In the genomic region with DNA sequence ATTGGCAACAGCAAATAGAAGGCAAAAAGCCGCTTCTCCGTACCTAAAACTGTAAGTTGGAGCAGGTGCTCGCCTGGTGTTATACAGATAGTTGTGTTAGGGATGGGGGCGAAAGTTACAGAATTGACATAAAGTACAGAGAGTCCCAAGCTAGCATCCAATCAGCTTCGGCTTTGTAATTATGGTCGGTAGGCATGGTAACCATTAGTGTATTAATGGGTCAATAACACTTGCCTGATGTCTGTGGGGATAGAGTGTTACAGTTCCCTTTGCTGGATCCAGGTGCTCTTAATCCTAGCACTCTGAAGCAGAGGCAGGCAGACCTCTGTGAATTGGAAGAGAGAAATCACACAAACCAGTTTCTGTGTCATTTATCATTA, we compare ENCODE assay signal across 11 mouse cellular contexts. TPM values are rescaled to one million over a fixed set of nuclear protein-coding genes. Genes with fewer than 3 reads are reported as not detected.
DNase-seq lines count a peak whose midpoint lies in the region; ATAC-seq and TF ChIP-seq lines count a peak whose summit lies in the region.
"Had no signal": no experiment of that assay in that cellular context is flagged by ENCODE, and none has a peak within 500 bp of the region (broad histone marks: within the 10 kb centered on the region; RNA-seq: fewer than 3 reads in every experiment).

No protein-coding gene starts in this region.

- peak overlapping the region in 1 of 2 experiments; percentile 86; a peak in 1 of 4 replicates for H3K27ac ChIP-seq in heart, embryonic 14.5 days (replicated peaks in 1 of 2; ENCODE audit: control insufficient read depth in 1 of 2, insufficient read depth in 1 of 2, low read depth in 2 of 2, low read length in 2 of 2)
- no peak overlapping the region for H3K27ac ChIP-seq in MEL (ENCODE audit: control insufficient read depth, low read depth, low read length)
- H3K27ac ChIP-seq in forebrain, postnatal 0 days (ENCODE audit: low read depth, low read length) = peak overlapping the region; percentile 96
- H3K27ac ChIP-seq in liver, embryonic 16.5 days (ENCODE audit: low read length) = no peak overlapping the region

- DNase-seq in heart, postnatal 4 days = no peak
- DNase-seq in MEL (ENCODE audit: low read depth, low spot score) = peak; percentile 73
- DNase-seq in forebrain, postnatal 0 days = no peak
- DNase-seq in cerebellum, postnatal 36 days = no peak
- no peak for DNase-seq in thymus, postnatal 25 days

- no peak for ATAC-seq in heart, embryonic 14.5 days (ENCODE audit: insufficient number of reproducible peaks, insufficient read depth, low FRiP score, low read depth)
- ATAC-seq in forebrain, postnatal 0 days = no peak
- ATAC-seq in liver, embryonic 16.5 days (ENCODE audit: low read depth) = no peak
- ATAC-seq in frontal cortex, adult (ENCODE audit: low TSS enrichment) = no peak
- ATAC-seq: lung, postnatal 0 days had no signal

- 84% methylated on average over 6 of the region's 6 CpGs for WGBS in heart, embryonic 14.5 days
- 82% methylated on average over 6 of the region's 6 CpGs for WGBS in forebrain, postnatal 0 days
- WGBS in liver, embryonic 16.5 days (ENCODE audit: insufficient replicate concordance) = 59% methylated on average over 6 of the region's 6 CpGs

- no peaks in the 10 kb centered on the region for H3K36me3 ChIP-seq in heart, embryonic 14.5 days (ENCODE audit: control insufficient read depth, insufficient read depth, low read length)
- peaks cover 0 to 9% of the 10 kb centered on the region in 2 experiments; a peak in 2 of 4 replicates for H3K36me3 ChIP-seq in MEL (ENCODE audit: control insufficient read depth in 1 of 2, insufficient read depth in 2 of 2, low read length in 2 of 2)
- H3K36me3 ChIP-seq in forebrain, postnatal 0 days (ENCODE audit: insufficient read depth) = no peaks in the 10 kb centered on the region
- H3K36me3 ChIP-seq in liver, embryonic 16.5 days (ENCODE audit: control insufficient read depth, insufficient read depth) = no peaks in the 10 kb centered on the region
- H3K36me3 ChIP-seq: G1E had no signal

- no peak for TF ChIP-seq EP300 in MEL (IDR thresholded peaks at IDR 0.05; ENCODE audit: low read depth in 1 of 2, low read length in 2 of 2)

- peak overlapping the region; percentile 84; the same call in 1 of the 2 replicates for H3K9ac ChIP-seq in heart, embryonic 14.5 days (ENCODE audit: low read length)
- H3K9ac ChIP-seq in MEL (ENCODE audit: control insufficient read depth, low read depth, low read length, poor library complexity, severe bottlenecking) = peak overlapping the region; percentile 69
- peak overlapping the region; percentile 93; the same call in 1 of the 2 replicates for H3K9ac ChIP-seq in forebrain, postnatal 0 days
- H3K9ac ChIP-seq in liver, embryonic 16.5 days (ENCODE audit: low read depth, low read length) = no peak overlapping the region

- H3K4me3 ChIP-seq in heart, embryonic 14.5 days (ENCODE audit: control insufficient read depth in 1 of 2, insufficient read depth in 1 of 2, low read depth in 1 of 2, low read length in 2 of 2) = peak overlapping the region in 1 of 2 experiments; percentile 73; a peak in 2 of 4 replicates
- H3K4me3 ChIP-seq in MEL (ENCODE audit: control insufficient read depth in 1 of 2, insufficient read depth in 1 of 2, low read depth in 2 of 2, low read length in 2 of 2) = peak overlapping the region; percentile 72 to 86
- H3K4me3 ChIP-seq in forebrain, postnatal 0 days (ENCODE audit: low read depth, low read length) = peak overlapping the region; percentile 91
- H3K4me3 ChIP-seq in liver, embryonic 16.5 days (ENCODE audit: low read depth, low read length) = no peak overlapping the region; the same call in 1 of the 2 replicates

- peaks cover 0 to 6% of the 10 kb centered on the region in 2 experiments; a peak in 2 of 4 replicates for H3K4me1 ChIP-seq in heart, embryonic 14.5 days (ENCODE audit: control insufficient read depth in 2 of 2, insufficient read depth in 2 of 2, low read length in 2 of 2)
- H3K4me1 ChIP-seq in MEL (ENCODE audit: control insufficient read depth in 1 of 2, insufficient read depth in 2 of 2, low read length in 2 of 2) = peaks cover 0 to 11% of the 10 kb centered on the region in 2 experiments; a peak in 2 of 4 replicates
- 0 out of 2 replicates have a peak, but pooled peaks cover 4% of the 10 kb centered on the region for H3K4me1 ChIP-seq in forebrain, postnatal 0 days (ENCODE audit: insufficient read depth)
- H3K4me1 ChIP-seq in liver, embryonic 16.5 days (ENCODE audit: control insufficient read depth, low read depth, low read length) = peaks cover 21% of the 10 kb centered on the region

- TF ChIP-seq RAD21 in MEL (IDR thresholded peaks at IDR 0.05; ENCODE audit: low read depth, low read length) = no peak

- H3K9me3 ChIP-seq in heart, embryonic 14.5 days (ENCODE audit: control insufficient read depth, low read length) = no peaks in the 10 kb centered on the region
- H3K9me3 ChIP-seq in MEL (replicated peaks; ENCODE audit: insufficient read depth, low read length) = no peaks in the 10 kb centered on the region
- H3K9me3 ChIP-seq in forebrain, postnatal 0 days (ENCODE audit: low read length) = no peaks in the 10 kb centered on the region
- H3K9me3 ChIP-seq in liver, embryonic 16.5 days (replicated peaks; ENCODE audit: control insufficient read depth, low read length) = no peaks in the 10 kb centered on the region

- no peaks in the 10 kb centered on the region; the same call in 1 of the 2 replicates for H3K79me2 ChIP-seq in MEL (ENCODE audit: control insufficient read depth, insufficient read depth, low read length, poor library complexity)

- TF ChIP-seq CTCF in MEL (IDR thresholded peaks at IDR 0.05 in 2 of 3, conservative IDR thresholded peaks at IDR 0.05 in 1 of 3; ENCODE audit: control insufficient read depth in 1 of 3, insufficient read depth in 1 of 3, low read depth in 2 of 3, low read length in 3 of 3, poor library complexity in 1 of 3, severe bottlenecking in 1 of 3) = no peak
- TF ChIP-seq CTCF in forebrain, postnatal 0 days (IDR thresholded peaks at IDR 0.05; ENCODE audit: low read depth) = no peak

- H3K27me3 ChIP-seq in heart, embryonic 14.5 days (ENCODE audit: control insufficient read depth, insufficient read depth, low read length) = no peaks in the 10 kb centered on the region
- peaks cover 0 to 2% of the 10 kb centered on the region in 2 experiments; a peak in 1 of 4 replicates for H3K27me3 ChIP-seq in MEL (ENCODE audit: control insufficient read depth in 1 of 2, insufficient read depth in 2 of 2, low read length in 2 of 2)
- no peaks in the 10 kb centered on the region for H3K27me3 ChIP-seq in forebrain, postnatal 0 days (ENCODE audit: insufficient read depth, low read length)
- no peaks in the 10 kb centered on the region for H3K27me3 ChIP-seq in liver, embryonic 16.5 days (ENCODE audit: control insufficient read depth, insufficient read depth, low read depth, low read length)

- TF ChIP-seq POLR2A in MEL (IDR thresholded peaks at IDR 0.05; ENCODE audit: control insufficient read depth in 1 of 2, insufficient read depth in 1 of 2, low read depth in 1 of 2, low read length in 2 of 2, poor library complexity in 1 of 2) = no peak

- peak overlapping the region; percentile 89 for H3K4me2 ChIP-seq in heart, embryonic 14.5 days (ENCODE audit: low read length)
- H3K4me2 ChIP-seq in forebrain, postnatal 0 days (ENCODE audit: low read depth) = peak overlapping the region; percentile 51
- H3K4me2 ChIP-seq in liver, embryonic 16.5 days (ENCODE audit: low read depth, low read length) = peak overlapping the region; percentile 86

RNA-seq across cellular contexts. Expression of gene Klrb1b, which starts 10.8 kb away (rescaled TPM):
- polyA plus RNA-seq in heart, embryonic 14.5 days (2014; fragmentation: Nextera tagmentation; extraction: Ambion mirVana) = not detected in 2 replicates
- not detected for total RNA-seq in heart, postnatal 4 days (2021)
- not detected in 2 replicates for total RNA-seq in MEL (2012; rRNA removed)
- not detected for polyA plus RNA-seq in MEL (2012; ENCODE audit: insufficient read depth in 1 of 2, insufficient read length in 2 of 2, low read depth in 1 of 2, low replicate concordance in 2 of 2, missing spikeins in 1 of 2)
- not detected in 2 replicates for total RNA-seq in forebrain, postnatal 0 days (2014; rRNA removed)
- polyA plus RNA-seq in forebrain, postnatal 0 days (2015; fragmentation: Nextera tagmentation; extraction: Ambion mirVana) = not detected in 2 replicates
- polyA plus RNA-seq in liver, embryonic 16.5 days (2015; fragmentation: Nextera tagmentation; extraction: Ambion mirVana) = 0.23 and 0.46 TPM in 2 replicates
- polyA plus RNA-seq: G1E had no signal

RNA-seq across cellular contexts. Expression of gene Gm44511, which starts 10.8 kb away (rescaled TPM):
- not detected in 2 replicates for polyA plus RNA-seq in heart, embryonic 14.5 days (2014; fragmentation: Nextera tagmentation; extraction: Ambion mirVana)
- total RNA-seq in heart, postnatal 4 days (2021) = not detected
- total RNA-seq in MEL (2012; rRNA removed) = not detected in 2 replicates
- polyA plus RNA-seq in MEL (2012; ENCODE audit: insufficient read depth in 1 of 2, insufficient read length in 2 of 2, low read depth in 1 of 2, low replicate concordance in 2 of 2, missing spikeins in 1 of 2) = not detected
- total RNA-seq in forebrain, postnatal 0 days (2014; rRNA removed) = not detected in 2 replicates
- polyA plus RNA-seq in forebrain, postnatal 0 days (2015; fragmentation: Nextera tagmentation; extraction: Ambion mirVana) = not detected in 2 replicates
- 0.20 TPM in 1 of 2 replicates, not detected in the other for polyA plus RNA-seq in liver, embryonic 16.5 days (2015; fragmentation: Nextera tagmentation; extraction: Ambion mirVana)
- total RNA-seq: G1E had no signal
- polyA plus RNA-seq: G1E had no signal

RNA-seq across cellular contexts. Expression of gene Klrb1c, which starts 47.9 kb away (rescaled TPM):
- polyA plus RNA-seq in heart, embryonic 14.5 days (2014; fragmentation: Nextera tagmentation; extraction: Ambion mirVana) = not detected in 2 replicates
- not detected for total RNA-seq in heart, postnatal 4 days (2021)
- total RNA-seq in MEL (2012; rRNA removed) = not detected in 2 replicates
- not detected for polyA plus RNA-seq in MEL (2012; ENCODE audit: insufficient read depth in 1 of 2, insufficient read length in 2 of 2, low read depth in 1 of 2, low replicate concordance in 2 of 2, missing spikeins in 1 of 2)
- 0.08 and 0.24 TPM in 2 replicates for total RNA-seq in forebrain, postnatal 0 days (2014; rRNA removed)
- polyA plus RNA-seq in forebrain, postnatal 0 days (2015; fragmentation: Nextera tagmentation; extraction: Ambion mirVana) = 0.24 TPM in 1 of 2 replicates, not detected in the other
- 0.61 and 0.78 TPM in 2 replicates for polyA plus RNA-seq in liver, embryonic 16.5 days (2015; fragmentation: Nextera tagmentation; extraction: Ambion mirVana)
- polyA plus RNA-seq: G1E; small intestine, adult 2 months had no signal

RNA-seq across cellular contexts. Expression of gene Clec2i, which starts 50.4 kb away (rescaled TPM):
- polyA plus RNA-seq in heart, embryonic 14.5 days (2014; fragmentation: Nextera tagmentation; extraction: Ambion mirVana) = 0.08 TPM in 1 of 2 replicates, not detected in the other
- total RNA-seq in heart, postnatal 4 days (2021) = not detected
- total RNA-seq in MEL (2012; rRNA removed) = not detected in 2 replicates
- not detected for polyA plus RNA-seq in MEL (2012; ENCODE audit: insufficient read depth in 1 of 2, insufficient read length in 2 of 2, low read depth in 1 of 2, low replicate concordance in 2 of 2, missing spikeins in 1 of 2)
- total RNA-seq in forebrain, postnatal 0 days (2014; rRNA removed) = not detected in 2 replicates
- polyA plus RNA-seq in forebrain, postnatal 0 days (2015; fragmentation: Nextera tagmentation; extraction: Ambion mirVana) = 0.11 TPM in 1 of 2 replicates, not detected in the other
- 0.21 and 0.30 TPM in 2 replicates for polyA plus RNA-seq in liver, embryonic 16.5 days (2015; fragmentation: Nextera tagmentation; extraction: Ambion mirVana)
- polyA plus RNA-seq: G1E; small intestine, adult 2 months had no signal

RNA-seq across cellular contexts. Expression of gene BC035044, which starts 54.0 kb away (rescaled TPM):
- 0.34 TPM in 1 of 2 replicates, not detected in the other for polyA plus RNA-seq in heart, embryonic 14.5 days (2014; fragmentation: Nextera tagmentation; extraction: Ambion mirVana)
- total RNA-seq in heart, postnatal 4 days (2021) = under 1 TPM in 1 of 2 experiments, not detected in 1; 0.21 TPM
- not detected in 2 replicates for total RNA-seq in MEL (2012; rRNA removed)
- polyA plus RNA-seq in MEL (2012; ENCODE audit: insufficient read depth in 1 of 2, insufficient read length in 2 of 2, low read depth in 1 of 2, low replicate concordance in 2 of 2, missing spikeins in 1 of 2) = not detected
- total RNA-seq in forebrain, postnatal 0 days (2014; rRNA removed) = 0.38 and 0.54 TPM in 2 replicates
- 0.36 and 0.41 TPM in 2 replicates for polyA plus RNA-seq in forebrain, postnatal 0 days (2015; fragmentation: Nextera tagmentation; extraction: Ambion mirVana)
- 6.3 and 6.6 TPM in 2 replicates for polyA plus RNA-seq in liver, embryonic 16.5 days (2015; fragmentation: Nextera tagmentation; extraction: Ambion mirVana)
- polyA plus RNA-seq: G1E had no signal
